Mouse (Mus musculus) erythroblast, embryonic 14.5 days (primary cell): Measurements from ENCODE around the gene Ccdc8.

Experiments used
- GATA1 ChIP-seq: IDR thresholded peaks from 2 replicates; pipeline ENCODE4 v1.6.1; 2012; ENCODE audit warnings: low read length, inconsistent platforms, mixed read lengths
- TAL1 ChIP-seq: IDR thresholded peaks from 3 replicates; pipeline ENCODE4 v1.6.1; 2012; ENCODE audit warnings: low read length, inconsistent platforms, mixed read lengths

DNA sequence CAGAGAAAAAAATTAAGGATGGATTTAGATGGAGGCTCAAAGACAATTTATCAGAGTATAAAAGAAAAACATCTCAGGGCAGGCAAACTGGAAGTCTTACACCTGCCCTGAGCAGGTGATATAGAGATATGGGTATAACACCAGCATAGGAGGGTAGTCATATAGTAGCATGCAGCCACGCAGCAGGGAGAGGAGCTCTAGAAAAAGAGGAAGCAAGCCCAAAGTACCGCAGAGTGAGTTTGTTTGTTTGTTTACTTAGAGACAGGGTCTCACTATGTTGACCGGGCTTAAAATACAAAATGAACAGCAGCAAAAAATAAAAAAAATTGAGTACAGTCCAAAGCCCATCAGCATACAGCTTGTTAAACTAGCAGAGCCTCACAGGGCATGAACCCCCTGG lies 21.3 kb upstream of the Ccdc8 start:
- no peak for TF ChIP-seq GATA1
- no peak for TF ChIP-seq TAL1
